Mouse (Mus musculus) embryo, embryonic 11 days (tissue): ENCODE data around the gene Fabp1.

Experiments used
- DNase-seq: peaks from one replicate; pipeline ENCODE4 v3.0.0-alpha.2; 2015

Fabp1 gene

GRCm38 (mm10) chr6:71212471-71212870 is 12.8 kb downstream of the Fabp1 start:
- DNase-seq: no peak

GRCm38 (mm10) chr6:71221501-71221900 is 21.9 kb downstream of the Fabp1 start:
- DNase-seq: no peak

GRCm38 (mm10) chr6:71224184-71224943 is 24.7 kb downstream of the Fabp1 start:
- no peak for DNase-seq

GRCm38 (mm10) chr6:71226544-71226943 is 26.9 kb downstream of the Fabp1 start:
- no peak for DNase-seq

GRCm38 (mm10) chr6:71227157-71227770 is 27.6 kb downstream of the Fabp1 start:
- DNase-seq: peak; percentile 56

- DNase-seq: no peak
These were observed 35.5 kb downstream of the Fabp1 start for GRCm38 (mm10) chr6:71235121-71235520.

GRCm38 (mm10) chr6:71235944-71236343 is 36.3 kb downstream of the Fabp1 start:
- DNase-seq: no peak

- DNase-seq: no peak
These were observed 36.9 kb downstream of the Fabp1 start for GRCm38 (mm10) chr6:71236506-71236905.

- DNase-seq: no peak
These were observed 37.4 kb downstream of the Fabp1 start for GRCm38 (mm10) chr6:71237031-71237431.

GRCm38 (mm10) chr6:71239069-71239750 is 39.6 kb downstream of the Fabp1 start:
- DNase-seq: no peak

GRCm38 (mm10) chr6:71240831-71241230 is 41.2 kb downstream of the Fabp1 start:
- no peak for DNase-seq

- DNase-seq: no peak
These were observed 43.2 kb downstream of the Fabp1 start for GRCm38 (mm10) chr6:71242811-71243210.

GRCm38 (mm10) chr6:71243258-71243657 is 43.6 kb downstream of the Fabp1 start:
- no peak for DNase-seq

- no peak for DNase-seq
These were observed 48.8 kb downstream of the Fabp1 start for GRCm38 (mm10) chr6:71248420-71248819.

- no peak for DNase-seq
These were observed 50.0 kb downstream of the Fabp1 start for GRCm38 (mm10) chr6:71249615-71250014.

- DNase-seq: no peak
These were observed 51.3 kb downstream of the Fabp1 start for GRCm38 (mm10) chr6:71250951-71251350.

GRCm38 (mm10) chr6:71254456-71254855 is 54.8 kb downstream of the Fabp1 start:
- no peak for DNase-seq
